Mouse (Mus musculus): Measurements from ENCODE around the gene Arhgap30.
A peak's percentile ranks its signal among the peaks of the same experiment; 100 is the strongest.

Gene Arhgap30

DNA sequence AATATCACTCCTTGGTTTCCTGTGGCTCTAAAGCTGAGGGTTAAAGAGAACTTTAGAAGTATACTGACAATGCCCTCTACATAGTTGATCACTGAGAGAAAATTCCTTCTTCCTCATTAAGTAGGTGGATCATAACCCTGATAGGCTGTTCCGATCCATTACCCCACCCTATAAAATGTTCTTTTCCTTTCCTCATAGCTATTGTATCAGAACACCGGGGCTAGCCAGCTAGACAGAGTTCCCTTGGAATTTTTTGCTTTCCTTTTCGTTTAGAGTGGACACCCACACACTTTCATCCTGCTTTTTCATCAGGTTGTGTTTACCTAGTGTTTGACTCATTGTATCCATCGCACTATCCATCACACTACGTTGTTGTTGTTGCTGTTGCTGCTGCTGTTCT lies 35.9 kb downstream of the Arhgap30 start:
- no peak for DNase-seq (ENCODE audit: extremely low read depth, insufficient read length, low spot score)

DNA sequence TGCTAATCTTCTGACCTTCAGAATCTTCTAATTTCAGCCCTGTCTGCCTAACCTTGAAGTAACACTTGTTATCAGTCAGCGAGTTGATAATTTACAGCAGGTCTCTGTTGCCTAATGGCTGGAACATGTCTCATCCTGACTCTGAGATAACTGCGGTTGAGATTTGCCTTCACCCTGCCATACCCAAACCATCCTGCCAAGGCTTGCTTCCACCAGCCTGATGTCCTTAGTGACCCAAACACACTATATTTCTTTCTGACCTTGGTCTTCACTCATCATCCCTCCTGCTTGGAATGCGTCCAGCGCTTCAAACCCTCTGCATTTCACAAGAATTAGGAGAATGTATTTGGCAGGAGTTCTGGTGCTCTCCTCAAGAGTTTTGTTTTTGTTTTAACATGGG lies 36.4 kb downstream of the Arhgap30 start:
- DNase-seq (ENCODE audit: extremely low read depth, insufficient read length, low spot score): no peak

DNA sequence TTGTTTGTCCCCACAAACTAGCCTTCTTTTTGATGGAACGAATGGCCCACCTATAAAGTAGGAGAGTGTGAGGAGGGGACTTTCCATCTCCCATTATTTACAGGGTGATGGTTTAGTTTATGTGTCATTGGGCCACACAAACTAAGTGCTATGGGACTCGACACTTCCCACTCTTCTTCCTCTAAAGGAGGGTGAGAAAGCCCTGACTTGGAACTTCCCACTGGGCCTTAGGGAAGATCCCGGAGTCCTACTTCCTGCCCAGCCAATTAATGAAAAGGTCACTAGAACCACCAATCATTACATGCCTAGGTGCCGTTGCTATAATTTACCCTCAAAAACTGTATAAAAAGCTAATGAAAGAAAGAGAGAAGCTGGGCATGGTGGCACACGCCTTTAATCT lies 43.4 kb downstream of the Arhgap30 start:
- DNase-seq (ENCODE audit: extremely low read depth, insufficient read length, low spot score): no peak

DNA sequence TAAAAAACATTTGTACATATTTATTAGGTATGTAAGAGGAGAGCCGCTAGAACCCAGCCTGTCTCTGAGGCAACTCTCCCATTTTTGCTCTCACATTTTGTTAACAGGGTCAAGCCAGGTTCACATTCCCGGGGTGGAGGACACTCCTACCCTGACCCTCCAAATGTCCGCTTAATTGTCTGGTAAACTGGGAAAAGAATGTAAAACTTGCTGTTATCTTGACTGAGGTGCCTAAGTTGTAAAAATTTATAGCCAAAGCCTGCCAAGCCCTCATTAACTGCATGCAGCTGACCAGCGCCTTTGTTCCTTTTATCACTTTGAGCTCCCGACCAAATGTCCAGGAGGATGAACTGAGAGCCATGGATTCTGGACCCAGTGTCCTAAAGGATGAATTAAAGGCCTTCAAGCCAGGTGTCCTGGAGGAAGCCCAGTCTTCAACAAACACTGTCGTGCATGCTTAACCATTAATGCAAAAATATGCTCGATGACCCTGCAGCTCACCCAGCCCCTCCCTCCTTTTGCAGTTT lies 46.6 kb downstream of the Arhgap30 start:
- no peak for DNase-seq (ENCODE audit: extremely low read depth, insufficient read length, low spot score)

DNA sequence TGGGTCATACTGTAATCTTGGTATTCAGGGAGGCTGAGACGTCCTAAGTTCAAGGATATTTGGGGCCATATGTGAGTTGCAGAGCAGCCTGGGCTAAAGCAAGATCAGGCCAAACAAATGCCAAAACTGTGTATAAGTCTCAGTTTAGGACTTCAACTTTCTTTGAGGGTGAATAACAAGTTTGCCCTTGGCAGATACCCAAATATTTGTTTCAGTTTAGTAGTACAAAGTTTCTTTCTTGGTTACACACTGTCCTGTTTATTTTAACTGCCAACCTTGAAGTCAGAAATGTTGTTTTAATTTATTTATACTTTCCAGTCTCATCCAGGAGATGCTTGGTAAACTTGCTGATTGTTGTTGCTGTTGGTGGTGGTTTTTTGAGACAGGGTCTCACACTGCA lies 47.2 kb downstream of the Arhgap30 start:
- DNase-seq (ENCODE audit: extremely low read depth, insufficient read length, low spot score): no peak

DNA sequence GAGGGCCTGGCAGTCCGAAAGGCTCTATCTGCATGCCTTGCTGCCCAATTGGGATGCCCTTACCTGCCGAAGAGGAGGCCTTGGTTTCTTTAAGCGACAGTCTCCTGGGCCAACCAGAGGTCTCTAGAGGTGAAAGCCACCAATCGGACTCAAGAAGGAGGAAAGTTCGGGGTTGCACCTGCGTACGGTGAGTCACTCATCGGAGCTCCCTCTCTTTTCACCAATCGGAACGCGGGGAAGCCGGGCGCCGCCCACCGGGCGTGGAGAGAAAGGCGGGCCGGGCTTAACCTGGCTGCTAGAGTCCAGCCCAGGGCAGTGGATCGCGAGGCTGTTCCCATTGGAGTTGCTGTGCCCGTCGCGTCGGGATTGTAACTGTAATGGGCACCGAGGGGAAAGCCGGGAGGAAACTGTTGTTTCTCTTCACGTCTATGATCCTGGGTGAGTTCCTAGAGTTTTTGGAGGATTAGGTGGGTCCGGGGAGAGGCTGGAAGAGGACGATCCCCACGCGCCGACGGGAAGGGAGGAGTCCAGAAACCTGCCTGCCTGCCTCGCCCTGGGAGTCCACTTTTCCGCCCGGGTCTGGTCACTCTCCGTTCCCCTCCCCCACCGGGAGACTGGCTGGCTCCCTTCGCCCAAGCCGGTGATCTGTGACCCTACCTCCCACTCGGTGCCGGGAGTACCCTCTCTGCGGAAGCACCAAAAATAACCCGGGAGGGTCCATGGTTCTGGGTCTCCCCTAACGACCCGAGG lies 48.7 kb downstream of the Arhgap30 start, which contains the start of gene F11r:
F11r (plus strand) TSS at position 272 of the 750 bp plus-strand sequence.
- peak; percentile 95 for DNase-seq (ENCODE audit: extremely low read depth, insufficient read length, low spot score)

DNA sequence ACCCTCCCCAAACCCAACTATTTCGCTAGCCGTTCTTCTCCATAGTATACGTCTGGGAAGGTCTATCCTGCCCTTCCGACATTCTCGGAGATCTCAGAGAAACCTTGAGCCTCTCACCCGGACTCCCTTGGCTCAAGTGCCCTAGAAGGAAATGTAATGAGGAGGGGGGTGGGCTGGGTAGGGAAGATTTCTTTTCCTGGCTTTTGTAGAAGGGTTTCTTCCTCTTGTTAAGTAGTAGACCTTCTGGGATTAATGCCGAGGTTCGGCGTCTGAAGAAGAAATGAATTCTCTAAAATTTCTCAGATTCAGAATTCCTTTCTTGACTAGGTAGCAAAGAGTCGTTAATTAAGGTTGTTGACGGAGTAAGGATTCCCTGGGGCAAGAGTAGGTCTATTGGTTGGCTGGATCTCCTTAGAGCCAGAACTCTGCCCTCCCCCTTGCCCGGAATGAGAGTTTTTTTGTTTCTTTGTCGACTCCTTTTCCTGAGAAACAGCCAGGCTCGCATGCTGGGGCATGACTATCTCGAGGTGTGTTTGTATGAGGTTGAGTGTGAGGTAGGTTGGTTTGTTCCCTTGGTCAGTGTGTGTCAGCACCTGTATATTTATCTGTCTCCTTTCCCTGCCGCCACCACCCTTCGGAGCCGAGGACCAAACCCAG lies 49.4 kb downstream of the Arhgap30 start:
- DNase-seq (ENCODE audit: extremely low read depth, insufficient read length, low spot score): no peak

DNA sequence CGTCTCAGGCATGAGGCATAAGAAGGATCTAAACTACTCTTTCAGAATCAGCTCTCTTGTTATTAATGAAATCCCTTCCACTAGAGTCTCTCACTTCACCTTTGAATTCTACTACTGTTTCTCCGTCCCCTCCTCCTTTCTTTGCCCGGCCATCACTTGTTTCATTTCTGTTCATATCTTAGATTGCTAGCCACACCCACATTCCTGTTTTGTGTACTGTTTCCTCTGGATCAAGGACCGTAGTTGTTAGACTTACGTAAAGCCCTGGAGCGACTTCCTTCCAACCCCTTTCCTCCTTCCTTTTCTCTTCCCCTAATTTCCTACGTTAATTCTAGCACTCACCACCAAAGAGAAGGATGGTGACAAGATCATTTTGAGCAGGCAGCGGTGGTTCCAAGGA lies 50.3 kb downstream of the Arhgap30 start:
- no peak for DNase-seq (ENCODE audit: extremely low read depth, insufficient read length, low spot score)

DNA sequence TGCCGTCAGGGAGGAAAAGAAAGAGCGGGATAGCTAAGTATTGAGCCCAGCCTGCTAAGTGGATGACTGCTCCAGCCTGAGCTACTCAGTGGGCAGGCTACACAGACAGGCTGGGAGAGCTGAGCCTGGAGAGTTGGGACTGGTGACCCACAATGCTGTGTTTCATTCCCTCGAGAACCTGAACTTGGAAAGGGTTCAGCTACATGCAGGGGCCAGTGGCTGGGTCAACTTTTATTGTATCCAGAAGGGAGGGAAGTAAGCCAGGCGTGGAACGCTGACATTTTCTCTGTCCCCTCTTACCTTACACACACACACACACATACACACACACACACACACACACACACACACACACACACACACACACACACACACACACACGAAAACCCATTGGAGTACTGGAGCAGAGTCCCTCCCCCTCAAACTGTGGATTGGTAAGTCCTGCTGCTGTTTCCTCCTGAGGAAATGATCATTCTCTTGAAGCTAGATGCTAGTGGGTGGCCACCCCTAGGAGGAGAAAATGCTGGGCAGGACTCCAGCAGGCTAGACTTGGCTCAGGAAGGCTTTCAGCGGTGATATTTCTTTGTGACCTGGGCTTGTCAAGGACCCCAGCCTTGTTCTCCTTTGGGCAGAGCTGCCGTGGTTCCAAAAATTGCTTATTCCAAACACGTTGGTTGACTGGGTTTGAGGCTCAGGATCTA lies 51.4 kb downstream of the Arhgap30 start:
- peak; percentile 59 for DNase-seq (ENCODE audit: extremely low read depth, insufficient read length, low spot score)

DNA sequence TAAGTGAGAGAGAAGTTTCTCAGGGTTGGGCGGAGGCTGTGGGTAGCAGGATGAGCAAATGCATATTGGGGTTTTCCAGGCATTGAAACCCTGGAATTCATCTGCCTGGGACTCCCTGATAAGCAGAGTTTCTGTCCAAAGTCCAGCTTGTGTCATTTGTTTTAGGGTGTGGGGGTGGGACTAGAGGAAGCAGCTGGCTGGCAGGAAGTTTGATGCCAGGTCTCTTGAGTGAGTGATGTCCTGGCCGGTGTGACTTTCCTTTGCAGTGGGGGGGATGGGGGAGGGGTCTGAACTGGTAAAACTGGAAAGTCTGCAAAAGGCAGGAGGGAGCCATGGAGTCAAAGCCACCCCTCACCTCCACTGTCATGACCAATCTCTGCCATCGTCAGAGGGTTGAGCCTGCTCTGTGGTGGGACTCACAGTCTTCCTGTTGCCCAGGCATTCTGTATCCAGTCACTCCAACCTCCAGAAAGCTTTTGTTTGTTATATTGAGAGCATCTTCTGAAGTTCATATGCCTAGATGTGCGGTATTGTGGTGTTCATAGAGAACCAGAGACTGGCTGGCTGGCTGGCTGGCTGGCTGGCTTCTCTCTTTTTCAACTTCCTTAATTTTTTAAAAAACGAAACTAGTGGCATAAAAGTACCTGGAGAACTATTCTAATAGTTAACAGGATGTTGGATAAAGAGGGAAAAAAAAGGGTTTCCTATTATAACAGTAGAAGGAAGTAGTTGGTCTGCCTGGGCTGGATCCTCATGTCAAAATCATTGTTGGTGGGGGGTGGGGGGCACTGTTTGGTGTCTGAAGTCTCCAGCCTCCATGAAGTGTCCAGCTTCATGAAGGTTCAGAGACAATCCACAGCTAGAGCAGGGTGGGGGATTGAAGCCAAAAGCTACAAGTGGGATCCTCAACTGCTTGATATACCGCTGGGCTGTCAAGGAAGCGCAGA lies 53.0 kb downstream of the Arhgap30 start:
- DNase-seq (ENCODE audit: extremely low read depth, insufficient read length, low spot score): no peak

DNA sequence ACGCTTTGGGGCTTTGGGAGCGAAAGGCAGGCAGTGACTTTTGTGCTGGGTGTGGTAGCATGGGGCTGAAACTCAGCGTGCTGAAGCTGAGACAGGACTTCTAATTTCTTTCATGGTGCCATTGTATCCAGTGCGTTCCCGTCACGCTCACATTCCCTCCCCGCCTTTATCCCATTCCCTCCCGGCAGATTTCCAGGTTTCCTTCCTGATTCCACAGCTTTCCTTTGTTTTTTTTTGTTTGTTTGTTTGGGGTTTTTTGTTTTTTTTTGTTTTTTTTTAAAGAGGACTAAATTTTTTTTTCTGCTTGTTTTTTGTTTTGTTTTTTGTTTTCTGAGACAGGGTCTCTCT lies 53.6 kb downstream of the Arhgap30 start:
- DNase-seq (ENCODE audit: extremely low read depth, insufficient read length, low spot score): no peak

DNA sequence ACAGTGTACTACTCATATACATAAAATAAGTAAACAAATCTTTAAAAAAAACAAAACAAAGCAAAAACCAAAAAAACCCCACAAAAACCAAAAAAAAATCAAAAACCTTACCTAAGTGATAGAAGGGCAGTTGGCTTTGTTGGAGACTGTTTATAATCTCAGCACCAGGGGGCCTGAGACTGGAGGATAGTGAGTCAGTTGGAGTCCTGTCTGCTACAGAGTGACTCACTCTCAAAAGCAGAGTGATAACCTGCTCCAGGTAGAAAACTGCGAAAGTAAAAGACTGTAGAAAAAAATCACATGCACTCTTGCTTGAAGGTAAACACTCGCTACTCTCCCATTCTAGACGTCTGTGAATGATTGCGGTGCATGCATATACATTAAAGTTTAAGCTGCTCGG lies 56.3 kb downstream of the Arhgap30 start:
- DNase-seq (ENCODE audit: extremely low read depth, insufficient read length, low spot score): no peak

DNA sequence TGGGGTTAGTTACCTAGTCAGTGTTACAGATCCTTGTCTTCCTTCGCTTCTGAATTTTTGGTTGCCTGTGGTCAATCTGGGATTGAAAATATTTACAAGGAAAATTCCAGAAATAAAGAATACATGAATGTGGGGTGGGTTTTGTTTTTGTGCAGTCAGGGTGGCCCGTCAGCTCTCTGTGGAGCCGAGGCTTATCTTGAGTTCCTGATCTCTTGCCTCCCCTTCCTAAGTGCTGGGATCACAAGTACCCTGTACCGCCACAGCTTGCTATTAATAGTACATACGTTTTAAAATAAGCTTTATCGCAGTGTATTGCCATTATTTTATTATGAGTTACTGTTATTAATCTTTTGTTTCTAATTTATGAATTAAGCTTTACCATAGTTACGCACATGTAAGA lies 58.1 kb downstream of the Arhgap30 start:
- DNase-seq (ENCODE audit: extremely low read depth, insufficient read length, low spot score): no peak

DNA sequence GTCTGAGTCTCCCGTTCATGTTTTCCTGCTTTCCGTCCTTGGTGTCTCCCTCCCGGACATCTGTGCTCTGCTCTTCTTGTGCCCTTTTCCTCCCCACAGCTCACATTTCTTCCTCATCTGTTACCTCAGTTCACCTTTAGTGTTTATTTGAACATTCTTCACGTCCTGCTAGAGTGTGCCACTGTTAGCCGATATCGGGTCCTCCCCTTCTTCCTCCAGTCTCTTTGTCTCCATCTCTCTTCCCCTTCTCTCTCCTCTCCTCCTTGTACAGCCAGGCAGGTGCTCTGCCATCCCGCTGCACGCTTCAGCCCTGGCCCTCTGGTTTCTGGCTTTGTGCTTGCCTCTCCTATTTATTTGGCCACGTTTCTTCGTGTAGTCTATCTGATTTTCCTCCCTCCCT lies 58.9 kb downstream of the Arhgap30 start:
- DNase-seq (ENCODE audit: extremely low read depth, insufficient read length, low spot score): no peak

DNA sequence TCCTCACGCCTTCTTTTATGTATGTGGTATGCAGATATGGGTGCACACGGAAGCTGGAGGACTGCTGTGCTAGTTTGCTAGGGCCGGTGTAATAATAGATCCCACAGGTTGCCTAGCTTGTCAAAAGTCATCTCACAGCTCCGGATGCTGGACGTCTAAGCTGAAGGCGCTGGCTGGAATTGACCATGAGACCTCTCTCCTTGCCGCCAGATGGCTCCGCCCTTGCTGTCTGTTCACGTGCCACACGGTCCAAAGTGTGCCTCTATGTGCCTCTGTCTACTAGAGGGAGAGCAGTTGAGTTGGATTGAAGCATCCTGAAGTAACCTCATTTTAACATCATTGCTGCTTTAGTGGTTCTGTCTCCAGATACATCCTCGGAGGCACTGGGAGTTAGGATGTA lies 61.3 kb downstream of the Arhgap30 start:
- no peak for DNase-seq (ENCODE audit: extremely low read depth, insufficient read length, low spot score)

DNA sequence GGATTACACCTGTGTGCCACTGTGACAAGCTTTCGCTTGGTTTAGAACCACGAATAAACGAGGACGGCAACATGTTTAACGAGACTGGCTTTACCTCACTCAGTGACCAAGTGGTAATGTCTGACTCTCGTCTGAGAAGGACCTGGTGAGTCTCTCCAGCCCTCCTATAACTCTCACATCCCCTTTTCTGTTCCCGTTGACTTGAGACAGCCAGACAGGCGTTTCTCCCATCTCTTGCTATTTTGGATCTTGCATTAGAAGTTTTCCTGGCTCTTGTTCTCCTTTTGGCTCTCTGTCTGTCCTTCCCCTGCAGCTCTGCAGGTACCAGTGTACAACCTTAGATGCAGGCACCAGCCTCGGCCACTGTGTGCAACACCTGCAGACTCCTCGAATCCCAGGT lies 62.2 kb downstream of the Arhgap30 start:
- DNase-seq (ENCODE audit: extremely low read depth, insufficient read length, low spot score): no peak

DNA sequence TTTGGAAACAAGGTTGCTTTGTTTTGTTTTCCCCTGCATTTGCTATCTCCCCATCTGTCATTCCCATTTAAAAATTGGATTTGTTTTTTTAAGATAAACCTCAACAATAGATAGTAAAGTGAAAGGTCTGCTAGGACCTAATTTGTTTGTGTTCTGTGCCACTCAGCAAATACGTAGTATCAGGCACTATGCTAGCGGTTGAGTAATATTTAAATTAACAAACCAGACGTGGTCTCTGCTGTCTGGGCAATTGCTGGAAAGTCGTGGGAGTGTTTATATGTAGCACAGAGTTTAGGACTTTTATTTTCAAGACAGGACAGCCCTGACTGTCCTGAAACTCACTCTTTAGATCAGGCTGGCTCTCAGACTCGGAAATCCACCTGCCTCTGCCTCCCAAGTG lies 63.8 kb downstream of the Arhgap30 start:
- DNase-seq (ENCODE audit: extremely low read depth, insufficient read length, low spot score): no peak

DNA sequence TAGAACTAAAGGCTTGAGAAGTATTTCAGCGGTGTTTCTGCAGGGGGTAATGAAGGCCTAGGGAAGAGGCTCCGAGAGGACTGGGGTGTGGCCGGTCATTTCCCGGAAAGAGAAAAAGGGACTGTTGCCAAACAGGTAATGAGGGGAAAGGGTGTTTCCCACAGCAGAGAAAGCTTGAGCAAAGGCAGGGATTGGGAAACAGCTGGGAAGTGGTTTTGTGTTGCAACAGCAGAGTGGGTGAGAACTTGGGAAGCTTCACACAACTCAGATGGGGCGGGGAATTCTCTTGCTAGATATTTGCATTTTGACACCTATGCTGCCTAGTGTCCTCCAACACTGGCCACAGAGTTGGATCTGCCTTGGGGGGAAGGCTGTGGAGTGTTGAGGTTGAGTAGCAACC lies 64.2 kb downstream of the Arhgap30 start:
- DNase-seq (ENCODE audit: extremely low read depth, insufficient read length, low spot score): no peak

DNA sequence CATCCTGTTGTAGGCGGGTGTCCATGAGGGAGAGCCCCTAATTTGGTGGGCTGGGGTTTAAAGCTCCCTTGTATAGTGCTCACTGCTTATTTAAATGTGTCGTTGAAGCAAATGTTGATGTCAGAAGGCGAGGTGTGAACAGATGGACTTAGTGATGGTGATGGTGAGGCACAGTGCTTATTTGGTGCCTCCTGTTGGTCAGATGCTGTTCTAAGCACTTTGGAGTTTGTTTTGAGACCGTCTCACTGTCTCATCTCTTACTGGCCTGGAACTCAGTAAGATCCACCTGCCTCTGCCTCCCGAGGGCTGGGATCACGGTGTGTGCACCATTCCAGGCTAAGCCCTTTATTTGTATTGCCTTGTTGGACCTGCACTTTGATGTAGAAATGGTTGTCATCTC lies 66.2 kb downstream of the Arhgap30 start:
- DNase-seq (ENCODE audit: extremely low read depth, insufficient read length, low spot score): no peak

DNA sequence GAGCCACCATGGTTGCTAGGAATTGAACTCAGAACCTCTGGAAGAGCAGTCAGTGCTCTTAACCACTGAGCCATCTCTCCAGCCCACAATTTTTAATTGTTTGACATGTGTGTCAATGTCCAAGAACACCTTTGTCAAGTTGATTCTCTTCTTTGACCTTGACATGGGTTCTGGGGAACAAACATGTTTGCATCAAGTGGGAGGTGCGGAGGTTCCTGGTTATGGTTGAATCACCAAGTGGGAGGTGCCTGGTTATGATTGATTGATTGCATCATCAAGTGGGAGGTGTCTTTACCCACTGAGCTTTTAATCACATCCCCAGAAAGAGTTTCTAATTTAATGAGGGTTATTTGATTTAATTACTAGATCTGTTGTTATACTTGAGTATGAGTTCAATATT lies 68.8 kb downstream of the Arhgap30 start:
- DNase-seq (ENCODE audit: extremely low read depth, insufficient read length, low spot score): no peak

DNA sequence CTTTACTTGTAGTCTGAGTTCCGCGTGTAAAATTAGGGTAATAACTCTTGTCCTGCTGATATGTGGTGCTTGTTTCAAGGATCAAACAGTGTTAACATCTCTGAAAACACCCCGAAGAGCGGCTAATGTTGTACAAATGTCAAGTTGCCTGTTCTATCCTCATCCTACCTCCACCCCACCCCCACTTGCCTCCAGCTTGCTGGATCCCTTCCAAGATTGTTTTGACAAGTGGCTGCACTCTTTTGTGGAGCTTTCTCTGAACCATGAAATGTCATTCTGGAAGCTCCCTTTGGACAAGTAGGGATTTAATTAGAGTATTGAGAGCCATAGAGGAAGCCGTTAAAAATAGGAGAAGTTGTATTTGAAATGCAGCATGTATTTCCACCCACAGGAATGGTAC lies 71.0 kb downstream of the Arhgap30 start:
- DNase-seq (ENCODE audit: extremely low read depth, insufficient read length, low spot score): no peak

All from 3134 (cell line).